Mouse (Mus musculus) v-Abl transformed pro-B cells (cell line): Measurements from ENCODE around the gene Syt1.

ENCODE experiments used
- in situ Hi-C, 2 experiments: fragments of 400-800 bp; cut with MboI; formaldehyde crosslinking; loops; one replicate each; pipeline ENCODE4 v1.15.1; 2025; ENCODE audit not compliant: unreplicated experiment in 2 of 2

Syt1 gene

DNA sequence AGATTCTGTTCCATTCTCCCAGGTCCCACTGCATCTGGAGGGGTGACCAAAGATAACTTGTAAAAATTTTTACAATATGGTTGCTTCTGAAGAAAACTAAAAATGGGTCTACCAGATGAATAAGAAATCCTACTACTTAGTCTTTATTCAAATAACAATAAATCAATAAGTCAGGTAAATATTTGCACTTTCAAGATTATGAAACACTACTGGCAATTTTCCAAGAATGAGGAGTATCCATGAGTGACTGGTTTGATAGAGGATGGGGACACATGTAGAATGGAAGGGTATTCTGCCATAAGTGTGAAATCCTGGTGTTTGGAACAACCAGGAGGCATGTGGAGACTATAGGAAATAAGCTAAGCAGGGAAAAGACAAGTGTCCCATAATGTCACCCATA lies 124.0 kb downstream of the Syt1 start:
- in situ Hi-C loops: no loop called here

DNA sequence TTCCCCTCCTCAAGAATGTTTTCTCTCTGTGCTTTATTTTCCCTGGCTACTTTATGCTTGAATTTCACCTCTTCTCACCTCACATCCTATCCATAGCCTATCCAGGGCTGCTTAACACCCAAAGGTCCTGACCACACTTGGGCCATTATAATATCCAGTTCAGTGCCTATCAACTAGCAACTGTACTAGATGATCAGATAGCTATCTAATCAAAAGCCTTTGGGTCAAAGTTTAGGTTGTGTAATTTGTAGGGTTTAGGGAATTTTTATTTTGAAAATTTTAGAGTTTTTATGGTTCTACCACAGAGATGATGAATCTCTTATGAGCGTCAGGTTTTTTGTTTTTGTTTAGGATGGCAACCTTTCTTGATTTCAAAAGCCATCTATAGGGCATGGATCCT lies 125.0 kb downstream of the Syt1 start:
- in situ Hi-C loops: no loop called here

DNA sequence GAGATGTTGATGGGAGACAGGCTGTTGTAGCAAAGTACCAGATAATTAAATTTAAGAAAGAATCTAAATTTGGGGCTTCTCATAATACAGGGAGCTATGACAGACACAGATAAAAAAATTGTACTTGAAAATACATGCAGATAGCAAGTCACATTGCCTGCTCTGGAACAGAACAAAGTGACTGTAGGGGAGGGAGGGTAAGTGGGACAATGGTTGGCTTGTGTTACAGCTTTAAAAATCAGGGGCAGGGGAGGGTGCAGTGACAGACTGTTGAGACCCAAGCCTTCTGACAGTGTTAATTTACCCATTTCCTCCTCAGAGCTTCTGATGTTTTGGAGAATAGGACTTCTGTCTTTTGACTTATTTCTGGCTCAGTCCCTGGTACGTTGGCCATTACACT lies 126.3 kb downstream of the Syt1 start:
- in situ Hi-C loops: no loop called here

DNA sequence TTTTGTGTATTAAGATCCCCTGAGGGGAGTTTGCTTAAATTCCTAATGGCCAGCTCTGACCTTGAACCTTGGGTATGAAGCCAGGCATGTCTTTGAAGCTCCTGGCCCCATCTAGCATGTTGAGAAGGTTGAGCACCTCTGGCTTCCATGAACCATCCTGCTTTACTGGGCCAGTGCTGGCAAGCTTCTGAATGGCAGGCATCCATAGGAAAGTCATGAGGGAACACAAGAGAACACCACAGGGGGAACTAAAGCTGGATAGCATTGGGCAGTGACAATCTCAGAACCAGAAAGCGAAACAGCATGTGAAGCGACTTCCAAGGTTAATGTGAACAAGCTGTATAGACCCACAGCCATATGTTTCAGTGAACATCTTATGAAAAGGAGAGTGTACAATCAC lies 130.4 kb downstream of the Syt1 start:
- in situ Hi-C loops: no loop called here

DNA sequence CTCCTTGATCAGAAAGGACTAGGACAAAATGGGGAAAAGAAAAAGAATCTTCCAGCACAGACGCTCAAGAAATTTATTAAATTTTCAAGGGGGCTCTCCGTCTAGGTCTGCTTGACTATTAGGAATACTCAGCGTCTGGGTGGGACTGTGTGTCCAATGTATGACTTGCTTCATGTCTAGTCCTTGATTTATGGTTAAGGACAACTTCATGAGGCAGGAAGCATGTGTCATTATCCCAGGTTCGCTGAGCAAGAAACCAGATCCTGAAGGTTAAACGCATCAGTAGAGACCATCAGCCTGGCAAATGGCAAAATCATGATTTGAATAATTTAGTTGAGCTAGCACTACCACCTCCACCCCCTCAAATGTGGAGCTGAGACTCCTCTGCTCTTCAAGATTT lies 135.1 kb downstream of the Syt1 start:
- in situ Hi-C loops: no loop called here

DNA sequence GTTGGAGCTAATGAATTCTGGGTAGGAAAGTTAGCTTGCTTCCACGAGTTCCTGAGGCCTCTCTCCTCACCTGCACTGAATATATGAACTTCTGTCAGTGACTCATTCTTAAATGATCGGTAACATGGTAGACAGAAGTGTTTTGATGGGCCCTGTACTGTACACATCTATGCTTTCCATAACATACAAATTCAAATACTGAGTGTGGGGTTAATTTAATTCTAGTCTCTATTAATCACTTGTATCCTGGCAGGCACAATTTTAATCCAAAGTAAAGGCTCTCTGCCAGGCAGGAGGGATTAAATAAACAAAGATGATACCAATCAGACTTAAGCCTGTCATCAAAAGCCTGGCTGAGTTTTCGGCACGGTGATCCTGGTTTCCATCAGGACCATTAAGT lies 136.1 kb downstream of the Syt1 start:
- in situ Hi-C loops: no loop called here

DNA sequence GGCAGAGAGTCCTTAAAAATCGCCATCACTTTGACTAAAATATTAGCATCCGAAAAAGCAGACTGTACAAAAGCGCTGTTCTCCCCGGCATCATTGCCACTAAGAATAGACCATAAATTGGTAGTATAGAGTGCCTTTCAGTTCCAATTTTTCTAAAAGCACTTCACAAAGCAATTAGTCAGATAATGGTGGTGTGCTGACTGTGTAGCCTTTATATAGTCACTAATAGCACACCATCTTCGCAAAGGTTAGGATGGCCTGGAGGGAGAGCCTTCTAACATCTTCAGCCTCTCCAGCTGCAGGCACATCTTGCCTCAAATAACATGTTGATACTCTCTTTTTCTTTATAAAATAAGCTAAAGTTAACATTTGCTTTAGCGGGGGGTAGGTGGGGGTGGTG lies 138.4 kb downstream of the Syt1 start:
- in situ Hi-C loops: no loop called here

DNA sequence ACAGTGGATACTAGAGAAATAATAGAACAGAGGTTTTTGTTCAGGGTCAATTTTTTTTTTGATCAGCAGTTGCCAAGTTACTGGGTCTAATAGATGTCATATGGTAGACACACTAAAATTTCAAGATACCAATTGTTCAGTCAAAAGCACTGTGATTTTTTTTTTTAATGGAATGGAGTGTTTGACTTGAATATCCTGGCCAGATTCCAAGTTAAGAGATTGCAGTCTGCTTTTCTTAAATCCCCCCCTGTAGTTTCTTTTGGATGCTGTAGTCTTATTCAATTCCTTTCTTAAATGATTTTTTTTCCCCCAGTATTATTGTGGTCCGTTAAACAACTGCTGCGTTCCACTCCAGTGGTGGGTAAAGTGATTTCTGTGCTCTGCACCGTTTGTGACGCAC lies 140.2 kb downstream of the Syt1 start:
- in situ Hi-C loops: no loop called here

DNA sequence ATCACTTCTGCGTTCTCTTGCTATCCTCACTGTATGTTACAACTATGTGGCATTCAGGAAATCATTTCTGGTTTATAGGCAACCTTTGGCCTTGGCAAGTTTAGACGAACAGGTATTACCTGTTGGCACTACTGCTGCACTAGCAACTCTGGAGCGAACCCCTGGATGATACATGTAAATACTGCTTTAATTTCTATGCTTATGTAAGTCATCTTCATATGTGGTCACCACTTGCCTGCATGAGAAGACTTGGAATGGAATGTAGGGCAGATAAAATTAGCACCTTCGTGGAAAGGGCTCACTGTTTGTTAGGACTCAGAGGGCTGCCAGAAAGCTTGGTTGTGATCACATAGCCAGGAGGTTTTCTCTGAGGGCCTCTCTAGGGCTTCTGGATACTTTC lies 142.6 kb downstream of the Syt1 start:
- in situ Hi-C loops: no loop called here

DNA sequence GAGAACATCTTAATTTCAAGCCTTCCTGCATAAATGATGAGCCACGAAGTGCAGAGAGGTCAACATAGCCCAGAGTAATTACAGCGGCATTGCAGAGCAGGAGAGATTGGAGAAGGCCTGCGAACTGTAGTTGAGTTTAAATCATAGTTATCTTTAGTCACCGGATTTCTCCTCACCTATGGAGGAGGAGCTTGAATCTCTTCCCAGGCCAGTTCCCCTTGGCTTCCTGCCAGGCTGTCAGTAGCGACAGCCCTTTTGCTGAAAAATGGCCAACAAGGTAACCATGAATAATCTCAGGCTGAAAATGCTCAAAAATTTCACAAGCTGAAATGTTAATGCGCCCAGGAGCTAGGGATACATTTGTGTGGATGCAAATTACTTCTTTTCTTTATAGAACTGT lies 143.6 kb downstream of the Syt1 start:
- in situ Hi-C loops: no loop called here

DNA sequence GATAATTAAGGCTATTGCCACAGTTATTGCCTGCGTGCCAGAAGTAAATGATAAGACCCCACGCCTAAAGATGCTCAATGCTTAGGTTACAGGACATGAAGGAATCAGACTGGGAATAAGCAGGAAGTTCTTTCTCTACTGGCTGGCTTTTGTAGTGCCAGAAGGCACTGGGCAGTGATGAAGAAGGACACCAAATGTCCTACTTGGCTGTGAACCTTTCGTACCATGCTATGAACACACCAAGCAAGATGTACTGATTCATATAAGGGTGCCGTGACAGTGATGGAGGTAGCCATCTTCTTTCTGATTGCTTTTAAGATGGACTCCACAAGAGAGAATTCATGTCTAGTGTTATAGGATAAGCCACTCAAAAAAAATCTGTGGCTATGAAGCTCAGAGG lies 145.2 kb downstream of the Syt1 start:
- in situ Hi-C loops: no loop called here

DNA sequence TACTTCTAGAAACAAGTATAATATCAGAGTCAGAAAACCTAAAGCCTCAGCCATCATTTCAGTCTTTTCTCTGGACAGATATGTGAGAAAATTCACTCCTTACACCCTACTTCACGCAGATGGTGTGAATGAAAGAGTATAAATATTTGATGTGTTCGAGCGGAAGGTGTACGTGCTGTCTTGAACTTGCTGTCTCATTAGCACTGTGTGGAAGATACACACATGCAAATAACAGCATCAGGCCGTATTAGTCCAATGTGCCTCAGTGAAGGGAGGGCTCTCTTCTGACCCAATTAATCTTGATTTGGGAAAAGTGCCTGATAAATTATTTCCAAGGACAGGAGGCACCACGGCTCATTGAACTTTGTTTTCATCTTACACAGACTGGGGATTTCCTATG lies 154.8 kb downstream of the Syt1 start:
- in situ Hi-C loops: no loop called here

DNA sequence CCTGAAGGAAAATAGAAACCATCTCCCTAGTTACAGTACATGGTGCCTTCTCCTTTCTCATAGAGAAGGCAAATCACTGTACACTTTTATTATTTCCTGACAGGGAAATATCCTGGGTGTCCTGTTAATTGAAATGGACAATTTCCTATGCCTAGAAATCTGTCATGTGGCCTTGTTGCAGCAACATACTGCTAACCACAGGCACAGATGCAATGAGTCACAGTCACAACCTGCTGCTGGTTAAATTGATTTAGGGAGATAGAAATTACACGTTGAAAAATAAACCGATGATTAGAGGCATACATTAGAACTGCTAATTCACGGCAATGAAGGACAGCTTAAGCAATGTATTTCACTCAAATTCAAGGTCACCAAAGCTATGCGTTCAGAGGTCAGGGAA lies 158.0 kb downstream of the Syt1 start:
- in situ Hi-C loops: no loop called here

DNA sequence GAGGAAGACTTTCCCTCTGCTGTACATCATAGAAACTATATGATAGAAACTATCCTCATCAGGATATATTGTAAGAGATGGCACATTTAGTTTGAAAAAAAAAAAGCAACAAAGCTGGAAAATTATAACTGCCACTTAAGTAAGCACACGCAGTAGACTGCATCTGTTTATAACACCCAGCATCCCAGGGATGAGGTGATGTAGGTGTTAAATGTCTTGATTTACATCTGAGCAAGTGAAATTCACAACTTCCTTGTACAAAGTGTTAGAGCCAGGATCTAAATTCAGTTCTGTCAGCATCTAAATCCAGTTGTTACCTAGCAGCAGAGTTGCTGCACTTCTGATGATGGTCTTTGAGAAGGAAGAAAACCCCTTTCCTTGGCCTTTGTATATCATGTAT lies 173.3 kb downstream of the Syt1 start:
- in situ Hi-C loops: no loop called here

DNA sequence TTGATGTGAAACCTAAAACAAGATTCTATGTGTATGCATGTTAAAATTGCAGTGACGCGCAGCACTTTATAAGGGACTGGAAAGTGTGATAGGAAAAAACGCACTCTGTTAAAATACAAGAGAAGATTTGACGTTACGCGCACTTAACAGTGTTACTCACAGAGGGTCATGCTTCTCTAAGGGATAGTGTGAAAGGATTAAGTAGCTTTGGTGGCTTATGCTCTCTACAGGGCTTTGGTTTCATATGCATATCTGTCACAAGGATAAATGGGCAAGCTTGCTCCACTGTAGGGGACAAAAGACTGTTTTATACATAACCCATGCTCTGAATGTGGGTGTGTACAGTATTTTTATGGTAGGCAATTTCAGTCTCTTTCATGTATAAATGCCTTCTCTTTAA lies 178.5 kb downstream of the Syt1 start:
- in situ Hi-C loops: no loop called here

DNA sequence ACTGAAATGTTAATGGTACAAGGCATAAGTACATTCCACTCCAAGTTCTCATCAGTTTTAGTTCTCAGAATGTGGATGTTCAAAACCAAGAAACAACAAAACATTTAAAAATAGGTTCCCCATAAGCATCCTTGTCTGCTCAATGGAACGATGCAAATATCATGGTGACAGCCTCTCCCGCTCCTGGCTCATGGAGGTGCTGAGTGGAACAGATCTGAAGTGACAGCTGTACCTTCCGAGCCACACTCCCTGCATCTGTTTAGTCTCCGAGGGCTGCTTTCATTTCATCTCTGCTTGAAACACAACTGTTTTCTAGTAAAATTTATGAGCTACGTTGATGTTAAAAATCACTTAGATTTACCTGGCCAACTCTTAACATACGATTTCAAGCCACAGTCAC lies 179.0 kb downstream of the Syt1 start:
- in situ Hi-C loops: no loop called here

DNA sequence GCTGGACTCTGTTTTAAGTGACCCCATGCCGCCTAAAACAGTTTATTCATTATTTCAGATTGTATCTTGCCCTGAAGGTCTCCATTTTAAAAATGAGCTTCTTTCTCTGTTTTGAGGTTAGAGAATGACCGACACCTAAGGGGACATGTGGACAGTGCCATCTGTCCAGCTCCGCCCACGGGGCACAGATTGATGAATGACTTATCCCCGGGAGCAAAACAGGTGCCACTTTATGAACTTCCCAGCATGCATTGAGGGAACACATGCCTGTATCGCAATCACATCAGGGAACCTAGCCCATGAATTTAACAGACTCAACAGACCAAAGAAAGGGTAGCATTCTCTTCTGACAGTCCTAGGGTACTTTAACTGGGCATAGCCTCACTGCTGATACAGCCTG lies 188.5 kb downstream of the Syt1 start:
- in situ Hi-C loops: no loop called here

DNA sequence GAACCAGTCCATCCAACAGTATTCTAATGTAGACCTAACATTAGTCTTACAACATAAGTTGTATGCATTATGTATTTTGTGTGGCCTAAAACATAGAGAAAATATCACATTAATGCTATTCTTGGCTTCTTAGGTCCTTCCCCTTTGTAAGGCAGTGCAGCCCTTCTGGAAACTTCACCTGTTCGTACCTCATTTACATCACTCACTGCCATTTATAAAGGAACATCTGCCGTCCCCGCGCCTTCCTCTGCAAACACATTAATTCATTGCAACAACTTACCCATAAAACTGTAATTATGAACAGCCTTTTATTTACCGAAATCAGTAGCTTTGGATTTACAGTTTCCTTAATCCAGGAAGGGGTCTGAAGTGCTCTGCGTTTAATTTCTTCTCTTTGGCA lies 195.4 kb downstream of the Syt1 start:
- in situ Hi-C loops: no loop called here

DNA sequence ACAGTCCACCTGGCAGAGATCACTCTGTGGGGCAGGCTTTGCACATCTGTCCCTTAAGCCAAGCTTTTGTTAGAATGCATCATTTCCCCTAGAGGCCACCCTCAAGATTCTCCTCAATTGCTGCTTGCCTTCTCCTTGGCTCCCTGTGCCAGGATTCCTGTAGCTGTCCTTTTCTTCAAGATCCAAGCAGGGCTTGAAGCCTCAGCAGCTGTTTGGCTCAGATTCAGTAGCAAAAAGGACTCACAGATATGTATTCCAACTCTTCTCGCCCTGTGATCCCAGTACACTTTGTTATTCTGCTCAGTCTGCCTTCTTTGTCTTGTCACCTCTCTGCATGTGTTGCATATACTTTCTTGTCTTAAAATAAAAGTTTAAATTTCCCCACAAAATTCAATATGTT lies 206.4 kb downstream of the Syt1 start:
- in situ Hi-C loops: no loop called here

DNA sequence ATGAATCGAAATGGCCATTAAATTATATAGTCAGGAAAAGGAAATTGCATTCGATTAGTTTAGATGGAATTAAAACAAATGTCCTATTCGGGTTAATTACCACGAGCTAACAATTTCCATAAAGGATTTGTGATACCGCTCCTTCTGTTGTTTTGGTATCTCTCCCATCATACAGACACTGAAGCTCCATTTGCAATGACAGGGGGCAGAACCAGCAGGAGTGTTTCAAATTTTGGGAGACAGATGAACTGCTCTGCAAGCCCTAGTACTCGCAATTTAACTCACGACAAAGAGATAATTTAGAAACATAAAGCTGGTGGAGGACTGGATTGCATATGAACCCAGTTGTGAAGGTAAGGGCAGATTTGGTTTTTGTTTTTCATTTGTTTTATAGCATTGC lies 210.0 kb downstream of the Syt1 start:
- in situ Hi-C loops: no loop called here

DNA sequence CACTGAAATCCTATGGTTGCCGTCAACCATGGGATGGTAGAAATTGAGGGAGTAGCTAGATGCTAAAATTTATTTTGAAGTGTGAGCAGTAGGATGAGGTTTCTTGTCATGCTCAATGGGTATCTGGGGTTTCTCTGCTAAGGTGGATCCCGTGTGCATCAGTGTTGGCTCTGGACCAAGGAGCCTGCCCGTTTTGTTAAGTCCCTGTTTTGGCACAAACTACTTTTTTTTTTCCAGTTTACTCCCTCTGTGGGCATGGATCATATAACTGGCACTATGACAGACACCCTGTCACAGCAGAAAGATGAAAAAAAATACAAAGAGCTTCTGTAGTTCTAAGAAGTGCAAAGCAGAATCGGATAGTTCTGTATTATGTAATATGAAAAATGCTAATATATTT lies 212.0 kb downstream of the Syt1 start:
- in situ Hi-C loops: no loop called here

DNA sequence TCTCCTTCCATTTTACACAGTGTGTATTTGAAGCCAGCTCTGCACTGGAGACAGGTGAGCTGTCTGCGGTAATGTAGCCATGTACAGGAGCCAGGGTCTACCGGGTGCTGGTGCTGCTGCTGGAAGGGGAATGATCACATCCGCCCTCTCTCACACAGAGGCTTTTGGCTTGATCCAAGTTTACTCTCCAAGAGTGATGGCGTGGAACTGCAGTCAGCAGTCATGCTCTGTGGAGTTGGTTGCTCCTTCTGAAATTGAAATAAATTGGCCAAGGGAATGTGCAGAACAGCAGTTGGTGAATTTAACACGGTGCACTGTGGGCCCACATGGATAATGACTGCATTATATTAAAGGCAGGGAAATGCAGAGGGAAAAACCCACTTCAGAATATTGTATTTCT lies 228.0 kb downstream of the Syt1 start:
- in situ Hi-C loops: no loop called here

DNA sequence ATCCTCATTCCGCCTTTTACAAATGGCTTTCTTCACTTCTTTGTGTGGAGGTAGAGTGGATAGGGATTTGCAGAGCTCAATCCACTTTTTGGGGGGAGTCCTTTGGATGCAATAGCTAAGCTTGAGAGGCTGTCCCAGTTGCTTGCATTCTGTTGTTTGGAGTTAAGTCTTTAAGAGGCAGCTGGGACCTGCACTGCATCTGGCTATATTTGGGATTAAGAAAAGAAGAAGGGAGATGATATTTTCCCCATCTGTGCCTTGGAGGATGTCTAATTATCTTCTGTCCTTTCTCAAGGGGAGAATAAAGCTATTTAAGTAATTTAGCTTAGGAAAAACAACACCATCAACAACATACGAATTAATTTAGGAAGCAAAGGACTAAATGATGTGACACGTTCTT lies 230.2 kb downstream of the Syt1 start:
- in situ Hi-C loops: no loop called here

DNA sequence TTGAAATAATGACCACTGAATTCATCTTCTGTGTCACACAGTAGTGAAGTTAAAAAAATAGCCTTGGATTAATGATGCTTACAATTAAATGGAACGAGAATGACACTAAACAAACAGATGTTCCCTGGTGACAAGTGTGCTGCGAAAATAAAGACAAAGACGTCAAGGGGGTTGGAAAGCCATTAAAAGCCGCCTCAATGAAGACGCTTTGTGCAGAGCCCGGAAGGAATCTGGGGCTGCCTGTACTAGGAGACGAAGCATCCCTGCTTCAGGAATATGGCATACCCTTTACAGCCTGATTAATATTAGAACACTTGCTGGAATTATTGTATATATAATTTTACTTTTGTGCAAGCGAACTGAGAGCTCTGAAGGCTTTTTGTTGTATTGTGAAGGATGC lies 234.0 kb downstream of the Syt1 start:
- in situ Hi-C loops: no loop called here
